Mouse (Mus musculus) intestine, embryonic 16.5 days (tissue): ENCODE measurements around the gene Ptch2. TPM values are rescaled to one million over a fixed set of nuclear protein-coding genes. Genes with fewer than 3 reads are reported as not detected.
A peak's percentile ranks its signal among the peaks of the same experiment; 100 is the strongest.

ENCODE experiments used
- ATAC-seq: fragments of 200-750 bp; cut with Nextera tagmentation; 2 replicates; pipeline ENCODE4 v1.8.0; 2017; ENCODE audit warnings: moderate TSS enrichment, moderate library complexity
- H3K27ac ChIP-seq: fragments of 300-500 bp; sonication (generic); 2 replicates; pipeline ENCODE4 v1.5.1; 2014; ENCODE audit warnings: mild to moderate bottlenecking, low read length
- H3K27me3 ChIP-seq: fragments of 300-500 bp; sonication (generic); replicated peaks from 2 replicates; pipeline ENCODE4 v1.6.1; 2014; ENCODE audit warnings: low read length, control low read depth, mixed read lengths; ENCODE audit not compliant: control insufficient read depth, insufficient read depth
- H3K36me3 ChIP-seq: fragments of 300-500 bp; sonication (generic); 2 replicates; pipeline ENCODE4 v1.6.1; 2014; ENCODE audit warnings: low read length, control low read depth; ENCODE audit not compliant: control insufficient read depth, insufficient read depth
- H3K4me1 ChIP-seq: fragments of 300-500 bp; sonication (generic); 2 replicates; pipeline ENCODE4 v1.6.1; 2014; ENCODE audit warnings: low read length, control low read depth, mixed read lengths; ENCODE audit not compliant: control insufficient read depth, insufficient read depth
- H3K4me2 ChIP-seq: fragments of 300-500 bp; sonication (generic); 2 replicates; pipeline ENCODE4 v1.6.1; 2014; ENCODE audit warnings: low read depth, low read length, control low read depth
- H3K4me3 ChIP-seq: fragments of 300-500 bp; sonication (generic); 2 replicates; pipeline ENCODE4 v1.5.1; 2014; ENCODE audit warnings: mild to moderate bottlenecking, low read length
- H3K9ac ChIP-seq: fragments of 300-500 bp; sonication (generic); 2 replicates; pipeline ENCODE4 v1.6.1; 2014; ENCODE audit warnings: low read depth, low read length
- H3K9me3 ChIP-seq: fragments of 300-500 bp; sonication (generic); 2 replicates; pipeline ENCODE4 v1.6.1; 2016; ENCODE audit warnings: low read length, control low read depth; ENCODE audit not compliant: control insufficient read depth
- WGBS: fragments of 180-500 bp; shearing (Covaris S2); extraction: QIAGEN DNeasy Blood & Tissue Kit; methylation state at CpG from one replicate; pipeline ENCODE4 v1.1.7; 2014; 5-methylcytosine and 5-hydroxymethylcytosine counted together
- polyA plus RNA-seq: library from polyadenylated mRNA; unstranded; fragments of >200 nt; fragmentation: Nextera tagmentation; extraction: Ambion mirVana; gene quantifications from 2 replicates; pipeline ENCODE4 v1.2.1, GENCODE M21; 2015

Ptch2 gene
- polyA plus RNA-seq, 1 experiment from 2014 or later = 6.2 TPM

- Histone ChIP-seq H3K36me3 (no peaks in the 10 kb centered on the region), H3K4me1 (no peaks in the 10 kb centered on the region), H3K9me3 (no peaks in the 10 kb centered on the region), H3K27ac (no peak overlapping the region), H3K4me2 (no peak overlapping the region), H3K4me3 (no peak overlapping the region), H3K9ac (no peak overlapping the region), H3K27me3 (no peaks in the 10 kb centered on the region)
- ATAC-seq = no peak
- 86% methylated on average over 7 of the region's 7 CpGs for WGBS
Measured at GRCm38 (mm10) chr4:117068035-117068434, 27.8 kb upstream of the Ptch2 start.

- 93% methylated on average over 1 of the region's 1 CpGs for WGBS
- H3K36me3 ChIP-seq = no peaks in the 10 kb centered on the region
- H3K4me1 ChIP-seq = no peaks in the 10 kb centered on the region
- no peaks in the 10 kb centered on the region for H3K27me3 ChIP-seq
- no peak overlapping the region for H3K4me3 ChIP-seq
- no peak for ATAC-seq
- no peak overlapping the region for H3K4me2 ChIP-seq
- H3K27ac ChIP-seq = no peak overlapping the region
- no peak overlapping the region for H3K9ac ChIP-seq
- H3K9me3 ChIP-seq = no peaks in the 10 kb centered on the region
Measured at GRCm38 (mm10) chr4:117069647-117070046, 26.2 kb upstream of the Ptch2 start.

- no peak overlapping the region for H3K4me3 ChIP-seq
- H3K9ac ChIP-seq = no peak overlapping the region
- ATAC-seq = no peak
- no peaks in the 10 kb centered on the region for H3K4me1 ChIP-seq
- H3K27ac ChIP-seq = no peak overlapping the region
- no peak overlapping the region for H3K4me2 ChIP-seq
- no peaks in the 10 kb centered on the region for H3K27me3 ChIP-seq
- 84% methylated on average over 4 of the region's 4 CpGs for WGBS
- H3K36me3 ChIP-seq = no peaks in the 10 kb centered on the region
- no peaks in the 10 kb centered on the region for H3K9me3 ChIP-seq
Measured at GRCm38 (mm10) chr4:117070624-117071023, 25.3 kb upstream of the Ptch2 start.

GRCm38 (mm10) chr4:117071183-117071582, 24.7 kb upstream of the Ptch2 start:
- WGBS = 90% methylated on average over 5 of the region's 5 CpGs
- no peaks in the 10 kb centered on the region for H3K27me3 ChIP-seq
- no peak overlapping the region for H3K4me2 ChIP-seq
- no peak overlapping the region for H3K27ac ChIP-seq
- H3K4me1 ChIP-seq = no peaks in the 10 kb centered on the region
- no peak overlapping the region for H3K4me3 ChIP-seq
- H3K9me3 ChIP-seq = no peaks in the 10 kb centered on the region
- ATAC-seq = no peak
- H3K36me3 ChIP-seq = no peaks in the 10 kb centered on the region
- no peak overlapping the region for H3K9ac ChIP-seq

- H3K27me3 ChIP-seq = no peaks in the 10 kb centered on the region
- 69% methylated on average over 7 of the region's 7 CpGs for WGBS
- no peak overlapping the region for H3K27ac ChIP-seq
- H3K36me3 ChIP-seq = no peaks in the 10 kb centered on the region
- no peaks in the 10 kb centered on the region for H3K9me3 ChIP-seq
- H3K4me2 ChIP-seq = no peak overlapping the region
- no peak overlapping the region for H3K9ac ChIP-seq
- ATAC-seq = no peak
- H3K4me1 ChIP-seq = peaks cover 4% of the 10 kb centered on the region; the same call in 1 of the 2 replicates
- no peak overlapping the region for H3K4me3 ChIP-seq
Measured at GRCm38 (mm10) chr4:117087948-117088640, 7.8 kb upstream of the Ptch2 start.

GRCm38 (mm10) chr4:117090586-117090985, 5.3 kb upstream of the Ptch2 start:
- ATAC-seq = no peak
- H3K27me3 ChIP-seq = no peaks in the 10 kb centered on the region
- no peaks in the 10 kb centered on the region for H3K9me3 ChIP-seq
- H3K36me3 ChIP-seq = no peaks in the 10 kb centered on the region
- 68% methylated on average over 7 of the region's 7 CpGs for WGBS
- peaks cover 8% of the 10 kb centered on the region for H3K4me1 ChIP-seq
- no peak overlapping the region; the same call in 1 of the 2 replicates for H3K9ac ChIP-seq
- no peak overlapping the region for H3K4me3 ChIP-seq
- no peak overlapping the region for H3K27ac ChIP-seq
- no peak overlapping the region for H3K4me2 ChIP-seq

GRCm38 (mm10) chr4:117094626-117095361, 1.1 kb upstream of the Ptch2 start:
- no peak overlapping the region for H3K4me2 ChIP-seq
- no peak overlapping the region for H3K9ac ChIP-seq
- 70% methylated on average over 3 of the region's 3 CpGs for WGBS

GRCm38 (mm10) chr4:117096666-117097065, 791 bp downstream of the Ptch2 start:
- H3K36me3 ChIP-seq = no peaks in the 10 kb centered on the region
- ATAC-seq = no peak
- peak overlapping the region; percentile 67 for H3K9ac ChIP-seq
- peak overlapping the region; percentile 71 for H3K4me3 ChIP-seq
- H3K4me1 ChIP-seq = peaks cover 18% of the 10 kb centered on the region
- peak overlapping the region; percentile 70 for H3K27ac ChIP-seq
- peak overlapping the region; percentile 93 for H3K4me2 ChIP-seq
- H3K9me3 ChIP-seq = no peaks in the 10 kb centered on the region
- WGBS = 18% methylated on average over 5 of the region's 5 CpGs
- H3K27me3 ChIP-seq = peaks cover 8% of the 10 kb centered on the region; the same call in 1 of the 2 replicates

More at GRCm38 (mm10) chr4:117094626-117095361, 1.1 kb upstream of the Ptch2 start:
- ATAC-seq = no peak
- Histone ChIP-seq H3K4me1 (peaks cover 18% of the 10 kb centered on the region), H3K9me3 (no peaks in the 10 kb centered on the region), H3K27ac (peak overlapping the region; percentile 45; the same call in 1 of the 2 replicates), H3K4me3 (no peak overlapping the region), H3K27me3 (peaks cover 8% of the 10 kb centered on the region; the same call in 1 of the 2 replicates), H3K36me3 (no peaks in the 10 kb centered on the region)

- H3K27ac ChIP-seq = peak overlapping the region; percentile 46
- peaks cover 8% of the 10 kb centered on the region; the same call in 1 of the 2 replicates for H3K27me3 ChIP-seq
- ATAC-seq = peak; percentile 30
- no peak overlapping the region for H3K9ac ChIP-seq
- WGBS = 50% methylated on average over 8 of the region's 8 CpGs
- H3K36me3 ChIP-seq = no peaks in the 10 kb centered on the region
- H3K9me3 ChIP-seq = no peaks in the 10 kb centered on the region
- peak overlapping the region; percentile 35 for H3K4me2 ChIP-seq
- H3K4me3 ChIP-seq = no peak overlapping the region
- peaks cover 18% of the 10 kb centered on the region for H3K4me1 ChIP-seq
Measured at GRCm38 (mm10) chr4:117097969-117098763, 2.3 kb downstream of the Ptch2 start.
